Mouse (Mus musculus) G1E (cell line): ENCODE measurements around the gene Slirp.

Experiments
- CTCF ChIP-seq: IDR thresholded peaks from 2 replicates; pipeline ENCODE4 v1.5.1; 2012; ENCODE audit warnings: low read depth, low read length, inconsistent platforms, mixed read lengths
- GATA1 ChIP-seq: IDR thresholded peaks from 2 replicates; pipeline ENCODE4 v1.6.1; 2012; ENCODE audit warnings: borderline replicate concordance, low read length, inconsistent platforms, mixed read lengths
- POLR2AphosphoS5 ChIP-seq: IDR thresholded peaks from 2 replicates; pipeline ENCODE4 v1.6.1; 2012; ENCODE audit warnings: low read depth, low read length, inconsistent platforms; ENCODE audit not compliant: insufficient replicate concordance
- TAL1 ChIP-seq: conservative IDR thresholded peaks from 2 replicates; pipeline ENCODE4 v1.6.1; 2012; ENCODE audit warnings: low read depth, low read length, inconsistent platforms, mixed read lengths

DNA sequence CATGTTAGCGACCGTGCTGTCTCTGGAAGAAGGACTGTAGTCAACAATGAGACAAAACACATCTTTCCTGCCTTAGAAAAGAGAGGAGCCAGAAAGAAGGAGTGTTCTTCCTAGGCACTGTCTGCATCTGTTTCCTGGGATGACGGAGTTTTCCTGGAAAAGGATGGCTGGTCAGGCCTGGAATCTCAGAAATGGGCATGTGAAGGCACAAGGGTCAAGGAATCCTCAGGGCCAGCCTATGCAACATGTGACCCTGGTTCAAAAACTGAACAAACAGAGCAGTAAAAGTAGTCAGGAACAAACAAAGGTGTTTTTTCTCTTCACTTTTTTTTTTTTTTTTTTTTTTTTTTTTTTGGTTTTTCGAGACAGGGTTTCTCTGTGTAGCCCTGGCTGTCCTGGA lies 46.6 kb upstream of the Slirp start:
- TF ChIP-seq CTCF (no peak), TAL1 (no peak), GATA1 (no peak), POLR2AphosphoS5 (no peak)
